Mouse (Mus musculus): ENCODE data around the gene Sh2b1.

Sh2b1 gene

GRCm38 (mm10) chr7:126421756-126422155 lies 53.5 kb downstream of the Sh2b1 start:
- DNase-seq (ENCODE audit: low read depth, low spot score) = no peak

GRCm38 (mm10) chr7:126418496-126418895 lies 56.7 kb downstream of the Sh2b1 start:
- no peak for DNase-seq (ENCODE audit: low read depth, low spot score)

DNA sequence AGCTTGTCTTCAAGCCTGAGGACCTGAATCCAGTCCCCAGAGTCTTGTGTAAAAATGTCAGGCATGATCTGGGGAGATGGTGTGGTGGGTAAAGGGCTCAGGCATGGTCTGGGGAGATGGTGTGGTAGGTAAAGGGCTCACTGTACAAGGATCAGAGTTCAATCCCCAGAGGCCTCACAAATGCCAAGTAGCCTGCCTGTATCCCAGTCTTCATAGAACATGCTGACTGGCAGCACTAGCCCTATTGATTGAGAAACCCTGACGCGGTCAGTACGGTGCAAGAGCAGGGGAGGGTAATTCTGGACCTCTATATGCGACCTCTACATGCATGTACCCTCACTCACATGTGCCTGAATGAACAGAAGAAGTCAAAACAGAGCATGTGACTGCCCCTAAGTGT lies 57.6 kb downstream of the Sh2b1 start:
- DNase-seq (ENCODE audit: low read depth, low spot score) = no peak

- no peak for DNase-seq (ENCODE audit: low read depth, low spot score)
Measured at GRCm38 (mm10) chr7:126417045-126417444, 58.2 kb downstream of the Sh2b1 start.
